Mouse (Mus musculus) left cerebral cortex, postnatal 10 days (tissue): ENCODE data around the gene Cage1. TPM values are rescaled to one million over a fixed set of nuclear protein-coding genes. Genes with fewer than 3 reads are reported as not detected.

ENCODE experiments used
- DNase-seq, 2 experiments: peaks; one replicate each; pipeline ENCODE4 v3.0.0; 2021 to 2022; ENCODE audit warnings: low spot score in 2 of 2, mixed read lengths in 1 of 2; ENCODE audit errors: extremely low spot score in 1 of 2
- intact Hi-C: fragments of 180-260 bp; cut with DNase I; formaldehyde crosslinking; loops from one replicate; pipeline ENCODE4 v1.15.1; 2025
- total RNA-seq, 2 experiments: library from RNA; stranded (reverse); gene quantifications; 2 replicates each; pipeline ENCODE4 v1.2.3; 2021

The Cage1 gene
- total RNA-seq: 1 to 10 TPM; 2.7 to 2.9 TPM

GRCm38 (mm10) chr13:38037044-38037687, at the start of gene Cage1:
Cage1 (minus strand) TSS chr13:38037069.
- intact Hi-C loops: loop anchor here (5.0 to 10.0 kb wide), 2 partner anchors 45 to 582 kb away; partner anchors contain the start of gene Ssr1
- DNase-seq: peak; percentile 95 to 97

GRCm38 (mm10) chr13:38081161-38081560, 44.3 kb upstream of the Cage1 start:
- no peak for DNase-seq
- intact Hi-C loops: no loop called here

GRCm38 (mm10) chr13:38080725-38081124, 43.9 kb upstream of the Cage1 start:
- DNase-seq: no peak
- intact Hi-C loops: no loop called here

GRCm38 (mm10) chr13:38080014-38080413, 43.1 kb upstream of the Cage1 start:
- no peak for DNase-seq

GRCm38 (mm10) chr13:38079366-38079765, 42.5 kb upstream of the Cage1 start:
- intact Hi-C loops: no loop called here
- no peak for DNase-seq

More at GRCm38 (mm10) chr13:38080014-38080413, 43.1 kb upstream of the Cage1 start:
- intact Hi-C loops: no loop called here

GRCm38 (mm10) chr13:38078836-38079235, 42.0 kb upstream of the Cage1 start:
- DNase-seq: no peak

GRCm38 (mm10) chr13:38077113-38077512, 40.2 kb upstream of the Cage1 start:
- intact Hi-C loops: no loop called here
- DNase-seq: no peak

More at GRCm38 (mm10) chr13:38078836-38079235, 42.0 kb upstream of the Cage1 start:
- intact Hi-C loops: no loop called here

- intact Hi-C loops: no loop called here
- DNase-seq: no peak
These were observed 37.5 kb upstream of the Cage1 start for GRCm38 (mm10) chr13:38074404-38074803.

GRCm38 (mm10) chr13:38073374-38074307, 36.8 kb upstream of the Cage1 start:
- intact Hi-C loops: no loop called here
- no peak for DNase-seq

GRCm38 (mm10) chr13:38070945-38071344, 34.1 kb upstream of the Cage1 start:
- intact Hi-C loops: no loop called here
- DNase-seq: peak in 1 of 2 experiments; percentile 45

GRCm38 (mm10) chr13:38064854-38065663, 28.2 kb upstream of the Cage1 start:
- intact Hi-C loops: loop anchor here (5.0 to 10.0 kb wide), 4 partner anchors 83 to 560 kb away; no protein-coding TSS in a partner anchor
- peak in 1 of 2 experiments; percentile 17 for DNase-seq

GRCm38 (mm10) chr13:38062678-38063077, 25.8 kb upstream of the Cage1 start:
- no peak for DNase-seq
- intact Hi-C loops: loop anchor here (5.0 to 10.0 kb wide), 3 partner anchors 80 to 562 kb away; no protein-coding TSS in a partner anchor

GRCm38 (mm10) chr13:38049888-38050287, 13.0 kb upstream of the Cage1 start:
- intact Hi-C loops: loop anchor here (5.0 kb wide), 1 partner anchor 63 kb away; no protein-coding TSS in a partner anchor
- DNase-seq: no peak

GRCm38 (mm10) chr13:38037811-38038210, 942 bp upstream of the Cage1 start:
- intact Hi-C loops: loop anchor here (5.0 to 10.0 kb wide), 2 partner anchors 46 to 583 kb away; partner anchors contain the start of gene Ssr1
- no peak for DNase-seq

GRCm38 (mm10) chr13:38036343-38037043, 376 bp downstream of the Cage1 start, which contains the start of gene Riok1:
Riok1 (plus strand) TSS chr13:38036995.
- intact Hi-C loops: loop anchor here (5.0 to 10.0 kb wide), 2 partner anchors 44 to 582 kb away; partner anchors contain the start of gene Ssr1
- peak in 1 of 2 experiments; percentile 24 for DNase-seq

- no peak for DNase-seq
- intact Hi-C loops: no loop called here
These were observed 8.5 kb downstream of the Cage1 start for GRCm38 (mm10) chr13:38028407-38028806.

GRCm38 (mm10) chr13:38027618-38028248, 9.1 kb downstream of the Cage1 start:
- no peak for DNase-seq
- intact Hi-C loops: no loop called here
